Mouse (Mus musculus) limb, embryonic 11.5 days (tissue): Measurements from ENCODE around the gene Prame. TPM values are rescaled to one million over a fixed set of nuclear protein-coding genes. Genes with fewer than 3 reads are reported as not detected.
"Not testable (repeated sequence)": the region's sequence is repeated elsewhere in the genome, so short reads cannot be mapped to it uniquely, and the experiment has no call there.

Source experiments
- ATAC-seq: fragments of 200-750 bp; cut with Nextera tagmentation; 2 replicates; pipeline ENCODE4 v1.8.0; 2017; ENCODE audit warnings: low read depth; ENCODE audit not compliant: insufficient number of reproducible peaks, low FRiP score, low TSS enrichment
- DNase-seq: peaks from one replicate; pipeline ENCODE4 v3.0.0-alpha.2; 2015; ENCODE audit warnings: low spot score
- H3K27ac ChIP-seq: fragments of 300-500 bp; sonication (generic); replicated peaks from 2 replicates; pipeline ENCODE4 v1.5.1; 2014; ENCODE audit warnings: low read depth, mild to moderate bottlenecking, low read length
- H3K27me3 ChIP-seq: fragments of 300-500 bp; sonication (generic); 2 replicates; pipeline ENCODE4 v1.6.1; 2014; ENCODE audit warnings: mild to moderate bottlenecking, low read length, mixed read lengths; ENCODE audit not compliant: control insufficient read depth, insufficient read depth
- H3K36me3 ChIP-seq: fragments of 300-500 bp; sonication (generic); 2 replicates; pipeline ENCODE4 v1.6.1; 2014; ENCODE audit warnings: mild to moderate bottlenecking, low read length, moderate library complexity, mixed read lengths; ENCODE audit not compliant: control insufficient read depth, insufficient read depth
- H3K4me1 ChIP-seq: fragments of 300-500 bp; sonication (generic); 2 replicates; pipeline ENCODE4 v1.6.1; 2014; ENCODE audit warnings: low read length, mixed read lengths; ENCODE audit not compliant: control insufficient read depth, insufficient read depth
- H3K4me2 ChIP-seq: fragments of 300-500 bp; sonication (generic); 2 replicates; pipeline ENCODE4 v1.6.1; 2014; ENCODE audit warnings: low read depth, mild to moderate bottlenecking, moderate library complexity; ENCODE audit not compliant: severe bottlenecking
- H3K4me3 ChIP-seq: fragments of 300-500 bp; sonication (generic); 2 replicates; pipeline ENCODE4 v1.5.1; 2014; ENCODE audit warnings: low read depth, low read length
- H3K9ac ChIP-seq: fragments of 300-500 bp; sonication (generic); 2 replicates; pipeline ENCODE4 v1.6.1; 2014; ENCODE audit warnings: mild to moderate bottlenecking, low read length
- H3K9me3 ChIP-seq: fragments of 300-500 bp; sonication (generic); 2 replicates; pipeline ENCODE4 v1.6.1; 2016; ENCODE audit warnings: low read length; ENCODE audit not compliant: control insufficient read depth
- WGBS: fragments of 180-500 bp; shearing (Covaris S2); extraction: QIAGEN DNeasy Blood & Tissue Kit; methylation state at CpG from one replicate; pipeline ENCODE4 v1.1.7; 2014; 5-methylcytosine and 5-hydroxymethylcytosine counted together
- polyA plus RNA-seq: library from polyadenylated mRNA; unstranded; fragments of >200 nt; fragmentation: Nextera tagmentation; extraction: Ambion mirVana; gene quantifications from 2 replicates; pipeline ENCODE4 v1.2.1, GENCODE M21; 2014

Prame gene
- polyA plus RNA-seq: not detected in 2 replicates

DNA sequence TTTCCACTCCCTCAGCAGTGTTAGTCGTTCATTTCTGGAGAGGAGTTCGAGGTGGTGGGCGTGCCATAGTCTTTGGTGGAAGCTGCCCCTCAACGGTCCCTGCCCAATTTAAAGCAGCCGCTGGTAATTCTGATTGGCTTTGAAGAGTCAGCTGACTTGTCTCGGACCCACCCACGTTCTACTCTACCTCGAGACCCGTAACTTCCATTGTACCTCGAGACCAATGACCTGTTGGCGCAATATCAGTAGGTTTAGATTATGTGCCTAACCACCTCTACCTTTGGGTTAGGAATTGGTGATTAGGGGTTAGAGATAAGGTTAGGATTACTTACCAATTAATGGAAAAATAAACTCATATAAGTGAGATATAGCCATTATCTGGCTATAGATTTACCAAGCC, at the start of gene Prame:
Gene Prame (minus strand): TSS at position 101 of the 400 bp plus-strand sequence.
- Histone ChIP-seq H3K27ac (no peak within 1 kb of the TSS), H3K36me3 (no peaks in the 10 kb centered on the region), H3K4me2 (no peak within 1 kb of the TSS), H3K4me1 (no peaks in the 10 kb centered on the region), H3K4me3 (no peak within 1 kb of the TSS), H3K9me3 (no peaks in the 10 kb centered on the region), H3K9ac (no peak within 1 kb of the TSS), H3K27me3 (no peaks in the 10 kb centered on the region)
- no peak for ATAC-seq
- WGBS: 89% methylated on average over 11 of the region's 11 CpGs
- no peak for DNase-seq

- no peak overlapping the region for H3K27ac ChIP-seq
- ATAC-seq (no peak), DNase-seq (peak; percentile 26)
- no peaks in the 10 kb centered on the region for H3K9me3 ChIP-seq
- no peak overlapping the region for H3K4me2 ChIP-seq
- no peaks in the 10 kb centered on the region for H3K36me3 ChIP-seq
- 57% methylated on average over 9 of the region's 9 CpGs for WGBS
- H3K4me3 ChIP-seq: no peak overlapping the region
- H3K9ac ChIP-seq: no peak overlapping the region
- H3K27me3 ChIP-seq: no peaks in the 10 kb centered on the region
- no peaks in the 10 kb centered on the region for H3K4me1 ChIP-seq
Measured at GRCm38 (mm10) chrX:135652173-135652772, 24.8 kb upstream of the Prame start.

DNA sequence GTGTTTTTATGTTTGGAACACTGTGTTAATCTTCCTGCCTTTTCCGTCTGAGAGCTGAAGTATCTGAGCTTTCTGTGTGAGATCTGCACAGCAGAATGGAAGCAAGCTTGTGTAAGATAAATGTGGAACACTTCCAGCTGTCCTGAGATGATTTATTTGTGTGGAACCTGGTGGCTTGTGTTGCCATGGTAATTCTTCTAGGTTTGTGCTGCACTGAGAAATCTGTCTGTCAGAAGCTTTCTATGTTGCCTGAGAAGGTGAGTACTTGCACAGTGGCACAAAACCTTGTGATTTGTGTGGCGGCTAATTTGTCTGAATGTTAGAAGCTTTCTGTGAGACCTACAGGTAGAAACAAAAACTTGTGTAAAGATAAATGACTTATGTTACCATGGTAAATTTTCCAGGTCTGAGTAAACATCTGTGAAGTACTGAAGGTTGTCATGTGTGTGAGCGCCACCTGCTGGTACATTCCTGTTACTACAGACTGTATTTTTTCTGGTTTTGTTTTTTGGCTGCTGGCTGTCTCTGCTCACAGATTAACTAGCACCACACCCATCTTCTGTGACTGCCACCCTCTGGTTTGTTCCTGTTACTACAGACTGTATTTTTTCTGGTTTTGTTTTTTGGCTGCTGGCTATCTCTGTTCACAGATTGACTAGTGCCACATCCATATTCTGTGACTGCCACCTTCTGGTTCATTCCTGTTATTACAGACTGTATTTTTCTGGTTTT, 26.0 kb downstream of the Prame start:
- WGBS: 62% methylated on average over 3 of the region's 3 CpGs
- not testable (repeated sequence) for H3K9ac ChIP-seq, H3K9me3 ChIP-seq, H3K27ac ChIP-seq, H3K4me2 ChIP-seq, H3K36me3 ChIP-seq, H3K4me1 ChIP-seq, H3K4me3 ChIP-seq, ATAC-seq, H3K27me3 ChIP-seq
- peak; percentile 23 for DNase-seq

- no peak for DNase-seq
- WGBS: 72% methylated on average over 2 of the region's 2 CpGs
- no peaks in the 10 kb centered on the region for H3K9me3 ChIP-seq
- no peak within 1 kb of the TSS for H3K9ac ChIP-seq
- H3K4me2 ChIP-seq: no peak within 1 kb of the TSS
- no peaks in the 10 kb centered on the region for H3K27me3 ChIP-seq
- no peaks in the 10 kb centered on the region for H3K36me3 ChIP-seq
- no peak within 1 kb of the TSS for H3K27ac ChIP-seq
- no peak within 1 kb of the TSS for H3K4me3 ChIP-seq
- no peaks in the 10 kb centered on the region for H3K4me1 ChIP-seq
- no peak for ATAC-seq
Measured at GRCm38 (mm10) chrX:135598677-135599076, 28.8 kb downstream of the Prame start, which contains the start of gene Nxf7. Nxf7 (minus strand) TSS chrX:135598777.

- DNase-seq (no peak), ATAC-seq (no peak)
- no peak overlapping the region for H3K27ac ChIP-seq
- H3K4me1 ChIP-seq: no peaks in the 10 kb centered on the region
- H3K36me3 ChIP-seq: no peaks in the 10 kb centered on the region
- H3K4me3 ChIP-seq: no peak overlapping the region
- WGBS: 77% methylated on average over 13 of the region's 13 CpGs
- H3K9me3 ChIP-seq: no peaks in the 10 kb centered on the region
- no peak overlapping the region for H3K4me2 ChIP-seq
- H3K9ac ChIP-seq: no peak overlapping the region
- H3K27me3 ChIP-seq: no peaks in the 10 kb centered on the region
Measured at GRCm38 (mm10) chrX:135598096-135598495, 29.4 kb downstream of the Prame start.

GRCm38 (mm10) chrX:135576412-135576811, 51.1 kb downstream of the Prame start:
- DNase-seq (no peak), ATAC-seq (no peak)
- Histone ChIP-seq H3K9ac (no peak overlapping the region), H3K4me1 (no peaks in the 10 kb centered on the region), H3K9me3 (no peaks in the 10 kb centered on the region), H3K27me3 (no peaks in the 10 kb centered on the region), H3K27ac (no peak overlapping the region), H3K36me3 (no peaks in the 10 kb centered on the region), H3K4me2 (no peak overlapping the region), H3K4me3 (no peak overlapping the region)
- 70% methylated on average over 1 of the region's 1 CpGs for WGBS

GRCm38 (mm10) chrX:135574958-135575628, 52.4 kb downstream of the Prame start:
- not testable (repeated sequence) for H3K4me3 ChIP-seq

GRCm38 (mm10) chrX:135574261-135574957, 53.1 kb downstream of the Prame start:
- not testable (repeated sequence) for H3K4me2 ChIP-seq, H3K27me3 ChIP-seq, H3K27ac ChIP-seq, H3K4me1 ChIP-seq, H3K36me3 ChIP-seq, H3K9ac ChIP-seq, H3K4me3 ChIP-seq, H3K9me3 ChIP-seq
- ATAC-seq: peak; percentile 69; the same call in 1 of the 2 replicates
- 31% methylated on average over 8 of the region's 8 CpGs for WGBS
- peak; percentile 29 for DNase-seq

More at GRCm38 (mm10) chrX:135574958-135575628, 52.4 kb downstream of the Prame start:
- DNase-seq, H3K27ac ChIP-seq, H3K36me3 ChIP-seq, H3K4me1 ChIP-seq, H3K4me2 ChIP-seq, H3K9ac ChIP-seq, H3K27me3 ChIP-seq, H3K9me3 ChIP-seq: not testable (repeated sequence)
- 78% methylated on average over 8 of the region's 9 CpGs for WGBS
- 0 out of 2 replicates have a peak, but pooled peaks have one; percentile 35 for ATAC-seq
